Mouse (Mus musculus): ENCODE data around the gene Foxo3.

DNA sequence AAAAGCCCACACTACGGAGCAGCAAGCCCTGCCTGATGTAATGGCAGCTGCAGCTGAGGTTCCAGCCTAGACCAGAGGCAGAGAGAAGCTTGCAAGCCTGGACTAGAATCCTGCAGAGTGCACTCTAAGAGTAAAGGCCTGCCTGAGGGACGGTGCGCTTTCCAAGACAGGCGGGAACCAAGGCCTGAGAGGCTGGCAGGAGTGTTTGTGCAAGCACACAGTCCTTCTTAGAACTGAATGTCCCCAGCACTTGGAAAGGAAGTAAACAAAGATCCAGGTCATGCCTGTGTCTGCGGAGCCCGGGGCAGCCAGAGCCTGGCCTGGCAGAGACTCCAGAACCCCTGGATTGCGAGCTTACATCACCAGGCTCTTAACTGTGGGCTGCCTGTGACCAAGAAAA lies 25.4 kb downstream of the Foxo3 start:
- TF ChIP-seq CHD2 (IDR thresholded peaks at IDR 0.05; ENCODE audit: low read length) (no peak), CTCF (conservative IDR thresholded peaks at IDR 0.05 in 1 of 2, IDR thresholded peaks at IDR 0.05 in 1 of 2; ENCODE audit: low read depth in 2 of 2, low read length in 2 of 2) (no peak), EP300 (IDR thresholded peaks at IDR 0.05; ENCODE audit: low read length) (no peak), KAT2A (IDR thresholded peaks at IDR 0.05; ENCODE audit: insufficient replicate concordance, low read length) (no peak), MAFK (IDR thresholded peaks at IDR 0.05; ENCODE audit: insufficient replicate concordance, low read length) (no peak), ZNF384 (IDR thresholded peaks at IDR 0.05; ENCODE audit: low read depth, low read length) (no peak)
